Mouse (Mus musculus) neural tube, embryonic 14.5 days (tissue): ENCODE results near the gene Klc3. TPM values are rescaled to one million over a fixed set of nuclear protein-coding genes. Genes with fewer than 3 reads are reported as not detected.

Source experiments
- ATAC-seq: fragments of 200-750 bp; cut with Nextera tagmentation; 2 replicates; pipeline ENCODE4 v1.8.0; 2017; ENCODE audit warnings: low read depth, mild to moderate bottlenecking, moderate TSS enrichment, moderate library complexity
- H3K27ac ChIP-seq: fragments of 300-500 bp; sonication (generic); 2 replicates; pipeline ENCODE4 v1.5.1; 2014; ENCODE audit warnings: low read depth, mild to moderate bottlenecking, control low read depth, low read length, moderate library complexity, mixed read lengths
- H3K27me3 ChIP-seq: fragments of 300-500 bp; sonication (generic); 2 replicates; pipeline ENCODE4 v1.6.1; 2014; ENCODE audit warnings: low read length; ENCODE audit not compliant: control insufficient read depth, insufficient read depth
- H3K36me3 ChIP-seq: fragments of 300-500 bp; sonication (generic); 2 replicates; pipeline ENCODE4 v1.6.1; 2014; ENCODE audit warnings: low read length, mixed read lengths; ENCODE audit not compliant: control insufficient read depth, insufficient read depth
- H3K4me1 ChIP-seq: fragments of 300-500 bp; sonication (generic); 2 replicates; pipeline ENCODE4 v1.6.1; 2014; ENCODE audit warnings: low read length; ENCODE audit not compliant: control insufficient read depth, insufficient read depth
- H3K4me2 ChIP-seq: fragments of 300-500 bp; sonication (generic); 2 replicates; pipeline ENCODE4 v1.6.1; 2014; ENCODE audit warnings: mild to moderate bottlenecking, low read depth, low read length, control low read depth
- H3K4me3 ChIP-seq: fragments of 300-500 bp; sonication (generic); 2 replicates; pipeline ENCODE4 v1.5.1; 2014; ENCODE audit warnings: low read depth, low read length, control low read depth, mixed read lengths
- H3K9ac ChIP-seq: fragments of 300-500 bp; sonication (generic); replicated peaks from 2 replicates; pipeline ENCODE4 v1.6.1; 2014; ENCODE audit warnings: low read depth, mild to moderate bottlenecking, control low read depth, low read length, mixed read lengths
- H3K9me3 ChIP-seq: fragments of 300-500 bp; sonication (generic); 2 replicates; pipeline ENCODE4 v1.6.1; 2016; ENCODE audit warnings: low read length; ENCODE audit not compliant: control insufficient read depth
- WGBS: fragments of 180-500 bp; shearing (Covaris S2); extraction: QIAGEN DNeasy Blood & Tissue Kit; methylation state at CpG from one replicate; pipeline ENCODE4 v1.1.7; 2014; 5-methylcytosine and 5-hydroxymethylcytosine counted together
- polyA plus RNA-seq: library from polyadenylated mRNA; unstranded; fragments of >200 nt; fragmentation: Nextera tagmentation; extraction: Ambion mirVana; gene quantifications from 2 replicates; pipeline ENCODE4 v1.2.1, GENCODE M21; 2014

The Klc3 gene
- polyA plus RNA-seq, 1 experiment from 2014 or later: 1.1 TPM

DNA sequence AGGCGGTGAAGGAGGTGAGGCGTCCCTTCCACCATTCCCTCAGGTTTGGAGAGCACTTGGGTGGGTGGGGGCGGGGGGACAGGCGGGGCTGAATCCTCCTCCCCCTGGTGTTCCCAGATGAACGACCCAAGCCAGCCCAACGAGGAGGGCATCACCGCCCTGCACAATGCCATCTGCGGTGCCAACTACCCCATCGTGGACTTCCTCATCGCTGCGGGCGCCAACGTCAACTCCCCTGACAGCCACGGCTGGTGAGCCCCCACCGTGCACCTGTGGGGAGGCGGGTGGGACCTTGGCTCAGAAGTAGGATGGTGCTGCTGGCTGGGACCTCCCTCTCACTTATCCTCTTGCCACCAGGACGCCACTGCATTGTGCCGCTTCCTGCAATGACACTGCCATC, 28.5 kb downstream of the Klc3 start:
- Histone ChIP-seq H3K36me3 (no peaks in the 10 kb centered on the region), H3K27me3 (no peaks in the 10 kb centered on the region), H3K4me3 (no peak overlapping the region), H3K9me3 (no peaks in the 10 kb centered on the region), H3K4me1 (no peaks in the 10 kb centered on the region), H3K9ac (no peak overlapping the region), H3K4me2 (no peak overlapping the region), H3K27ac (no peak overlapping the region)
- 84% methylated on average over 16 of the region's 18 CpGs for WGBS
- ATAC-seq: no peak

DNA sequence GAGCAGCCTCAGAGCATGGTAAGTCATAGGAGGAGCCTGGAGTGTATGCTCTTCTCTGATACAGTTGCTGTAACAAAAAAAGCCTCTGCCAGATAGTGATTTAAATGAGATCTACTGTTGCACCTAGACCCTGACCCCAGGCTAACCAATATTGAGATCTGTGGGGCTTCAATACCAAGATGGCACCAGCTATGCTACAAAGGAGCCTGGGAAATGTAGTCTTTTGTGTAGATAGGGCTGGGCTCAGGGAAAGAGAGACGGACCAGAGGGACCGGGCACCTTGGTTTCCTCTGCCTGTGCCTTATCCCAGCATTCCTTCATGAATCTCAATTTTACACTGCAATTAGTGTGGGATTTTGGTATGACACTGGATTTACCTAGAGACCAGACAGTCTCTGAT, 30.5 kb downstream of the Klc3 start:
- Histone ChIP-seq H3K27ac (no peak overlapping the region), H3K4me3 (no peak overlapping the region), H3K27me3 (no peaks in the 10 kb centered on the region), H3K9me3 (no peaks in the 10 kb centered on the region), H3K4me1 (no peaks in the 10 kb centered on the region), H3K36me3 (no peaks in the 10 kb centered on the region), H3K4me2 (no peak overlapping the region), H3K9ac (no peak overlapping the region)
- no peak for ATAC-seq
- 81% methylated on average over 2 of the region's 2 CpGs for WGBS

DNA sequence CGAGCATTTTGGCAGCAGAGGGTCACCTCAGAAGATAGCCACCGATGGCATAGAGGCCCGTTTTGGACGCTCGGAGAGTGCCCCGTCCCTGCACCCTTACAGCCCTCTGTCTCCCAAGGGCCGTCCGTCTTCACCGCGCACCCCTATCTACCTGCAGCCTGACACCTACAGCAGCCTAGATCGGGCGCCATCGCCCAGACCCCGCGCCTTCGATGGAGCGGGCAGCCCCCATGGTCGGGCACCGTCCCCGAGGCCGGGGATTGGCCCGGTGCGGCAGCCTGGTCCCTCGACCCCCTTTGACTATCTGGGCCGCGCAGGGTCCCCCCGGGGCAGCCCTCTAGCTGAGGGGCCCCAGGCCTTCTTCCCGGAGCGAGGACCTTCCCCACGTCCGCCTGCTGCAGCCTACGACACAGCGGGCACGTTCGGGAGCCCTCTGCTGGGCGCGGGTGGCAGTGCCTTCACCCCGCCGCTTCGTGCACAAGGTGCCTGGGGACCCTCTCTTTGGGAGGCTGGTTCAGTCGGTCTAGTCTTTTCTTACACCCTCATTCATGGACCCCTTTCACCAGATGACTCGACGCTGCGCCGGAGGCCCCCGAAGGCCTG, 34.0 kb downstream of the Klc3 start:
- no peaks in the 10 kb centered on the region for H3K9me3 ChIP-seq
- no peak overlapping the region for H3K27ac ChIP-seq
- peak; percentile 87 for ATAC-seq
- no peaks in the 10 kb centered on the region for H3K4me1 ChIP-seq
- no peaks in the 10 kb centered on the region for H3K27me3 ChIP-seq
- peak overlapping the region; percentile 57 for H3K9ac ChIP-seq
- H3K36me3 ChIP-seq: no peaks in the 10 kb centered on the region
- peak overlapping the region; percentile 35 for H3K4me3 ChIP-seq
- WGBS: 11% methylated on average over 42 of the region's 46 CpGs
- peak overlapping the region; percentile 56 for H3K4me2 ChIP-seq

DNA sequence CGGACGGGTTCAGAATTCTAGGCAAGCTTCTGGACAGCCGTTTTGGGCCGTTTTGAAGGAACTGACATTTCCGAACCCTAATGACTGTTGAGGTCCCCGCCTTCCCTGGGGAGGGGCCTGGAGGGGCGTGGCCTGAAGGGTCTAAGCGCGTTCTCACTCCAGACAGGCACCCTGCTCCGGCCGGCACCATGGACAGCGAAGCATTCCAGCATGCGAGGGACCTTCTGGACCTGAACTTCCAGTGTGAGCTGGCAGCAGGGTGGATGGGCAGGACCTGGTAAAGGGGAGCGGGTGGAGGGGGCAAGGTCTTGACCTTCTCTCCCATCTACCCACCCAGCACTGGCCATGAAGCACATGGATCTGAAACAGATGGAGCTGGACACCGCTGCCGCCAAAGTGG, 35.5 kb downstream of the Klc3 start:
- Histone ChIP-seq H3K36me3 (no peaks in the 10 kb centered on the region), H3K9me3 (no peaks in the 10 kb centered on the region), H3K27me3 (no peaks in the 10 kb centered on the region), H3K4me2 (no peak overlapping the region), H3K9ac (no peak overlapping the region), H3K27ac (no peak overlapping the region), H3K4me3 (no peak overlapping the region), H3K4me1 (no peaks in the 10 kb centered on the region)
- ATAC-seq: no peak
- WGBS: 23% methylated on average over 16 of the region's 16 CpGs

DNA sequence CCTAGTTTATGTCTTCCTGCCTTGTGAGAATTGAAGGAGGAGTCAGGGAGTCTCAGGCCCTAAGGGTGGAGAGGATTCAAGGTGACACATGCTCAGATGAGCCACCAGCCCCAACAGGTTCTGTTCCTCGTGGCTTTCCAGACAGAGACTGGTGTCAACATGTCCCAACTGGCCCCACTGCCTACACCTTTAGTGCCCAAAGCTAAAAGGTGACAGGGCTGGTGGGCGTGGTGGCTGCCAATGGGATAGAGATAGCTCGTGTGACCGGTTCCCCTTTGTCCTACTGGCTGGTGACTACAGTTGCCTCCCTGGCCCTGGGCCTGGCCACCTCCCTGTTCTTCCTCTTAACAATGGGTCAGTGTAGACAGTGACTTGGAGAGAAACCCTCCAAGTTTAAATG, 38.5 kb downstream of the Klc3 start:
- Histone ChIP-seq H3K4me3 (no peak overlapping the region), H3K4me2 (no peak overlapping the region), H3K9ac (no peak overlapping the region), H3K9me3 (no peaks in the 10 kb centered on the region), H3K27me3 (no peaks in the 10 kb centered on the region), H3K27ac (no peak overlapping the region), H3K4me1 (no peaks in the 10 kb centered on the region), H3K36me3 (no peaks in the 10 kb centered on the region)
- no peak for ATAC-seq
- 82% methylated on average over 4 of the region's 4 CpGs for WGBS

DNA sequence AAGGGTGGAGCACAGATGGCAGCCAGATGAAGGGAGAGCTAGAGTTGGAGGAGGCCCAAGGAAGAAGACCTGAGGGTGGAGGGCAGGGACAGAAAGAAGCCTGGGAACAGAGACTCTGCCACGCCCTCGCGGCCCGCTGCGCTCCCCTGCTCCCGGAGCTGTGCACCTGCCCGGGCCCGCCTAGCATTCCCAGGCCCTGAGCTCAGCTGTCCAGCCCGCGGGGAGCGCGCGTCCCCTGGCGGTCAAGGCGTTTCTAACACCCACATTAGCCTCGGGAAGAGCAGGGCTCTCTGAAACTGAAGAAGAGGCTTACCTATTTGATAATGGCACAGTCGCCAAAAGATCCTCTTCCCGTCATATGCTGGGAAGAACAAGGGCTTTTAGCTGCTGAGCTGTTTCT, 40.0 kb downstream of the Klc3 start:
- Histone ChIP-seq H3K9me3 (no peaks in the 10 kb centered on the region), H3K4me1 (peaks cover 3% of the 10 kb centered on the region), H3K4me3 (no peak overlapping the region), H3K27me3 (no peaks in the 10 kb centered on the region), H3K9ac (0 out of 2 replicates have a peak overlapping the region, but pooled peaks have one; percentile 16), H3K27ac (no peak overlapping the region), H3K4me2 (no peak overlapping the region), H3K36me3 (no peaks in the 10 kb centered on the region)
- ATAC-seq: no peak
- WGBS: 5% methylated on average over 18 of the region's 18 CpGs

DNA sequence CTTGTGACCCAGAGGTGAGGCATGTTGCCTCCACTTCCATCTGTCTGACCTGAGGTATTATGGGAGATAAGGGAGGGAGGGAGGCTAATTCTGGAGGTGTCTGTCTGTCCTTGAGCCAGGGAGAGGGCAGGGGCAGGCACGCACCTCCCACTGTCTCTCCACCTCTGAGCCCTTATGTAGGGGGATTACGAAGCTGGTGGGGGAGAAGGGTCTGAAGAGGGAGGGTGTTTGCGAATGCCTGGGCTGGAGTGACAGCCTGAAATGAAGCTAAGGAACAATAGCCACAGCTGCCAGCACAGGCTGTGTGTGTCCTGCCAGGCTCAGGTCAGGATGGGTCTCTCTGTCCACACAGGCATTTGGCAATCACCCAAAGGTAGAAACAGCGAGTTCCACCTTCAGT, 41.6 kb downstream of the Klc3 start:
- 51% methylated on average over 4 of the region's 4 CpGs for WGBS
- Histone ChIP-seq H3K27me3 (no peaks in the 10 kb centered on the region), H3K4me1 (peaks cover 12% of the 10 kb centered on the region), H3K9me3 (no peaks in the 10 kb centered on the region), H3K4me2 (no peak overlapping the region), H3K9ac (0 out of 2 replicates have a peak overlapping the region, but pooled peaks have one; percentile 11), H3K27ac (no peak overlapping the region), H3K4me3 (no peak overlapping the region), H3K36me3 (peaks cover 2% of the 10 kb centered on the region; the same call in 1 of the 2 replicates)
- ATAC-seq: no peak

DNA sequence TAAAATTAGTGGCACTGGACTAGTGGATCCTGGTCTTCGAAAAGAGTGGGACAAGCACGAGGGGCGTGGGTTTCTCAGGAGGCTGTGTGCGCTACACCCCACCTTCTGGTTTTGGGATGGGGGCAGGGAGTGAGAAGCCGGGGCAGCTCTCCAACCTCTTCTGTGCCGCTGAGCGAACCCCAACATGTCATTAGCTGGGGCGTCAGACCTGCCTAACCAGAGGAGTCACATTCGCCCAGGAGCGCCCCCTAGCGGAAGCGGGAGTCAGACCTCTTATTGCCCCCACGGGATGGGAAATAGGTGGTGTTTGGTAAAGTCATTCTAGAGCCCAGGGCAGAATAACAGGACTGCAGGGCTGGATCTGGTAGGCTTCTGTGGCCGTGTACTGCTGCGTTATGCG, 42.2 kb downstream of the Klc3 start:
- H3K4me1 ChIP-seq: peaks cover 12% of the 10 kb centered on the region
- H3K27ac ChIP-seq: no peak overlapping the region
- 0 out of 2 replicates have a peak overlapping the region, but pooled peaks have one; percentile 11 for H3K9ac ChIP-seq
- H3K9me3 ChIP-seq: no peaks in the 10 kb centered on the region
- peaks cover 6% of the 10 kb centered on the region; the same call in 1 of the 2 replicates for H3K36me3 ChIP-seq
- WGBS: 14% methylated on average over 16 of the region's 16 CpGs
- ATAC-seq: no peak
- H3K27me3 ChIP-seq: no peaks in the 10 kb centered on the region
- peak overlapping the region; percentile 99 for H3K4me2 ChIP-seq
- H3K4me3 ChIP-seq: peak overlapping the region; percentile 59; the same call in 1 of the 2 replicates

DNA sequence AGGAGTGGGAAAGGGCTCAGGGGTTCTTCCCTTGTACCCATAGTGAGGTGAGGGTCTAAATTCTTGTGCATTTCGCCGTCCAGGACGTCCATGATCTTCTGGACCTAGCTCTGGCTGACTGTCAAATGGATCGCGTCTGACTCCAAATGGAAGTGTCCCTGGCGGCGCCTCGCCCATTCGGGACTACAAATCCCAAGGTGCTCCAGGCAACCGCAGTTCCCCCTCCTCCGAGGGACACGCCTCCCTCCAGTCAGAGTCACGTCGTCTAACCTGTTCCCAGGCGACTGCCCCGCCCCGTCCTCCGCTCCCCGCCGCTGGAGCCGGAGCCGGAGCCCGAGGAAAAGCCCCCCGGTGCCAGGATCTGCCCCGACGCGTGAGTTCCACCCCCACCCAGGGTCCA, 43.0 kb downstream of the Klc3 start:
- H3K4me1 ChIP-seq: peaks cover 12% of the 10 kb centered on the region
- H3K36me3 ChIP-seq: peaks cover 14% of the 10 kb centered on the region; the same call in 1 of the 2 replicates
- H3K4me3 ChIP-seq: peak overlapping the region; percentile 59
- no peaks in the 10 kb centered on the region for H3K27me3 ChIP-seq
- no peak overlapping the region for H3K27ac ChIP-seq
- peak; percentile 57 for ATAC-seq
- WGBS: under 1% methylated on average over 27 of the region's 27 CpGs
- peak overlapping the region; percentile 52; the same call in 1 of the 2 replicates for H3K9ac ChIP-seq
- peak overlapping the region; percentile 99 for H3K4me2 ChIP-seq
- H3K9me3 ChIP-seq: no peaks in the 10 kb centered on the region
